In genomic region chr2:21676839-21677123, GRCm38 (mm10) we compare ENCODE assay signal across 26 mouse cellular contexts.
DNase-seq lines count a peak whose midpoint lies in the region; ATAC-seq and TF ChIP-seq lines count a peak whose summit lies in the region.
"Had no signal": no experiment of that assay in that cellular context is flagged by ENCODE, and none has a peak within 500 bp of the region (broad histone marks: within the 10 kb centered on the region; RNA-seq: fewer than 3 reads in every experiment).

No protein-coding gene starts in this region.

- WGBS in heart, embryonic 12.5 days, result 60% methylated on average over 2 of the region's 2 CpGs
- 74% methylated on average over 2 of the region's 2 CpGs for WGBS in olfactory bulb, adult 2 months

- no peak for TF ChIP-seq CTCF in left cerebral cortex, adult 2 months (IDR thresholded peaks at IDR 0.05)
- TF ChIP-seq CTCF in olfactory bulb, adult 2 months (IDR thresholded peaks at IDR 0.05; ENCODE audit: insufficient read depth, low read depth, low read length), result no peak

- intact Hi-C loops in left cerebral cortex, adult 2 months (cut with DNase I), result no loop called here

- no peaks in the 10 kb centered on the region for H3K4me1 ChIP-seq in heart, embryonic 12.5 days (replicated peaks)
- H3K4me1 ChIP-seq in olfactory bulb, adult 2 months (ENCODE audit: control insufficient read depth, insufficient read depth, low read length), result 0 out of 2 replicates have a peak, but pooled peaks cover 2% of the 10 kb centered on the region
- H3K4me1 ChIP-seq: embryonic facial prominence, embryonic 10.5 days; embryonic facial prominence, embryonic 13.5 days; forebrain, embryonic 13.5 days; heart, embryonic 10.5 days; hindbrain, embryonic 12.5 days; hindbrain, embryonic 15.5 days had no signal

- H3K9me3 ChIP-seq in heart, embryonic 12.5 days (replicated peaks), result no peaks in the 10 kb centered on the region
- H3K9me3 ChIP-seq: embryonic facial prominence, embryonic 10.5 days; embryonic facial prominence, embryonic 13.5 days; forebrain, embryonic 13.5 days; G1E; heart, embryonic 10.5 days; hindbrain, embryonic 12.5 days; hindbrain, embryonic 15.5 days had no signal

- no peak overlapping the region for H3K27ac ChIP-seq in heart, embryonic 12.5 days (ENCODE audit: poor library complexity, severe bottlenecking)
- peak overlapping the region; percentile 50 for H3K27ac ChIP-seq in left cerebral cortex, adult 2 months
- H3K27ac ChIP-seq in olfactory bulb, adult 2 months (ENCODE audit: insufficient read depth, low read depth, low read length), result peak overlapping the region; percentile 29; the same call in 1 of the 2 replicates
- H3K27ac ChIP-seq: embryonic facial prominence, embryonic 10.5 days; embryonic facial prominence, embryonic 13.5 days; forebrain, embryonic 13.5 days; heart, adult 2 months; heart, embryonic 10.5 days; hindbrain, embryonic 12.5 days; hindbrain, embryonic 15.5 days had no signal

- no peaks in the 10 kb centered on the region for H3K36me3 ChIP-seq in heart, embryonic 12.5 days
- H3K36me3 ChIP-seq: embryonic facial prominence, embryonic 10.5 days; embryonic facial prominence, embryonic 13.5 days; G1E; heart, embryonic 10.5 days; hindbrain, embryonic 12.5 days; hindbrain, embryonic 15.5 days had no signal

- no peak for TF ChIP-seq POLR2A in olfactory bulb, adult 2 months (IDR thresholded peaks at IDR 0.05; ENCODE audit: insufficient read depth, low read depth, low read length)

- H3K4me2 ChIP-seq in heart, embryonic 12.5 days, result no peak overlapping the region
- H3K4me2 ChIP-seq: embryonic facial prominence, embryonic 13.5 days; forebrain, embryonic 13.5 days; hindbrain, embryonic 12.5 days; hindbrain, embryonic 15.5 days had no signal

- no peaks in the 10 kb centered on the region for H3K27me3 ChIP-seq in heart, embryonic 12.5 days (replicated peaks)
- H3K27me3 ChIP-seq: CH12.LX; embryonic facial prominence, embryonic 13.5 days; forebrain, embryonic 13.5 days; hindbrain, embryonic 12.5 days; hindbrain, embryonic 15.5 days; Patski had no signal

- no peak overlapping the region for H3K4me3 ChIP-seq in heart, embryonic 12.5 days
- H3K4me3 ChIP-seq in left cerebral cortex, adult 2 months, result no peak overlapping the region
- H3K4me3 ChIP-seq in olfactory bulb, adult 2 months (ENCODE audit: insufficient read depth, low read depth, low read length), result no peak overlapping the region
- H3K4me3 ChIP-seq: embryonic facial prominence, embryonic 10.5 days; embryonic facial prominence, embryonic 13.5 days; erythroblast, embryonic 14.5 days; forebrain, embryonic 13.5 days; heart, adult 2 months; heart, embryonic 10.5 days; hindbrain, embryonic 12.5 days; hindbrain, embryonic 15.5 days had no signal

- DNase-seq in heart, adult 11 months, result peak; percentile 70
- no peak for DNase-seq in left cerebral cortex, adult 2 months (ENCODE audit: extremely low spot score in 1 of 2, low spot score in 2 of 2)
- no peak for DNase-seq in left cerebral cortex, adult 18-20 months (ENCODE audit: low spot score in 2 of 2)
- no peak for DNase-seq in retina, postnatal 1 day
- DNase-seq in c-Kit-positive CD71-positive TER-119-positive erythroid progenitor cells, embryonic 14.5 days (ENCODE audit: low spot score), result no peak
- DNase-seq: adrenal gland, postnatal 10 days; adrenal gland, postnatal 36 days; B cell, adult 2 months; cerebellum, adult 11 months; cerebellum, adult 9-11 months; embryo, embryonic 11 days; gastrocnemius, postnatal 25 days; heart, adult 2 months had no signal

- ATAC-seq in heart, embryonic 12.5 days (ENCODE audit: insufficient number of reproducible peaks, low FRiP score), result no peak
- ATAC-seq: forebrain, embryonic 13.5 days; forebrain, embryonic 16.5 days; Patski had no signal

- no peak overlapping the region for H3K9ac ChIP-seq in heart, embryonic 12.5 days
- H3K9ac ChIP-seq: embryonic facial prominence, embryonic 13.5 days; forebrain, embryonic 13.5 days; hindbrain, embryonic 12.5 days; hindbrain, embryonic 15.5 days had no signal
